Mouse (Mus musculus): ENCODE measurements around the gene Mdh1b. TPM values are rescaled to one million over a fixed set of nuclear protein-coding genes. Genes with fewer than 3 reads are reported as not detected.
A peak's percentile ranks its signal among the peaks of the same experiment; 100 is the strongest.

Gene Mdh1b
- total RNA-seq (2015; ENCODE audit: low replicate concordance): not detected in 2 replicates
- total RNA-seq (2017; ENCODE audit: low replicate concordance): not detected in 2 replicates

DNA sequence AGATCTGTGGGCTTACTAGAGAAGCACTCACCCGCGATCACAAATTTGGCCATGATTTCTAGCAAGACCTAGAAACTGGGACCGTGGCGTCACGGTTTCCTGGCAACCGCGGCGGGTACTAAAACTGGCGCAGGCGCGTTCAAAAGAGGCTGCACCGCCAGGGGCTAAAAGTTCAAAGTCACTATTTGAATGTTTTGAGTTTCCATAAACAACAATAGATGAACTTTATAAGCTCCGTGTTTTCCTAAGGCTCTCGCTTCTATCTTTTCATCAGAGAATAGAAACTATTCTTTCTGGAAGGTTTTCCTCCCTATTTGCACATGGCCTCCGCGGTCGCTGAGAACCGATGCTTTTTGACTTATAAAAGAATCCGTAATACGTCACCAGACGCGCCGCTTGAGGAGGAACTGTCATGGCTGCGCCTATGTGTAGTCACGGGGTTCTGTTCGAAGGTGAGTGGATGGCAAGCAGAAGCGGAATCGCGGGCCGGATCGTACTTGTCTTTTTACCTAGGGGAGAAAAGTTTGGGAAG is at the start of gene Mdh1b, which contains the start of gene Fastkd2:
Gene Mdh1b (minus strand): TSS at position 79 of the 532 bp plus-strand sequence.
Gene Fastkd2 (plus strand): TSS at position 375 of the 532 bp plus-strand sequence.
- ATAC-seq (replicated peaks; ENCODE audit: low FRiP score, poor library complexity, severe bottlenecking): peak; percentile 71

DNA sequence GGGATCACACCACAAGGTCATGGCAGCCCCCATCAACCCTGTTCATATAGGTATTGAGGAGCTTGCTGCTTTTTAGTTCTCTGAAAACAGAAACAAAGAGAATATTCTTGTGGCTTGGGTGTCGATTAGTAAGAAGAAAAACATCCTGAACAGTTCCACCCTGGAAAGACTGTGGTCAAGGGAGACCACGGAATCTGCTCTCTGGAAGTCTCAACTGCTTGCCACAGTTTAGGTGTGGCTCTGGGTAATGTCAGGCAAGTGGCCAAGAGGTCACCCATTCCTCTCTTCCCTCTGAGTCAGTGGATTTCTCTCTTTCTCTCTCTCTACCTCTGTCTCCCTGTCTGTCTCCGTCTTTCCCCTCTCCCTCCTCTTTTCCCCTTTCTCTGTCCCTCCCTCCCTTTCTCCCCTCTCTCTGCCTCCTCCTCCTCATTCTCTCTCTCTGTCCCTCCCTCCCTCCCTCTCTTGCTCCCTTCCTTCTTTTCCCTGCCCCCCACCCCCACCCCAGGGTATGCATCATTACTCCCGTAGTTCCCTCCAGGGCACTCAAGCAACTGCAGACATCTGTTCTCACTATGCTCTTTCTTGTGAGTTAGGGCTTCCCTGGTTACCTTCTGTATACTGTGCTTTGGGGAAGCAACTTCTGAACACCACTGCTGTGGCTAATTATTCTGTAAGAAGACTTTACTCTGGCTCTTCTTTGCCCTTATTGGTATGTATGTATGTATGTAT is 46.9 kb upstream of the Mdh1b start:
- ATAC-seq (replicated peaks; ENCODE audit: low FRiP score, poor library complexity, severe bottlenecking): no peak

DNA sequence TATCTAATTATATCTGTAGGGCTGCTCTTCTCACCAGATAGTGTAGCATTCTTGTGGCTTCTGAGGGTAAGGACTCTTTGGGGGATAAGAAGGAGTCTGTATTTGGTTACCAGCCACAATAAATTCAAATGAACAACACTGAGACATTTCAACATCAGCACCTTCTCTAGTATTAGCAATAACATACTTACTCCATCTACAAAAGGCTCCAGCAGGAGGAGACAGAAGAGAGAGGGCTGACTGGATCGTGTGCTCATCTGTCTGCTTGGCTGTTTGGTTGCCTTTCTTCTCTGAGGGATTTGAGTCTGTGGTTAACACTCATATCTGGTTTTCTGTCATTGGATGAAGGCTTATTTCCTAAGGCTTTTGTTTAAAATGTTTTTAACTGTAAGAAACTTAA is 46.3 kb upstream of the Mdh1b start:
- no peak for ATAC-seq (replicated peaks; ENCODE audit: low FRiP score, poor library complexity, severe bottlenecking)

DNA sequence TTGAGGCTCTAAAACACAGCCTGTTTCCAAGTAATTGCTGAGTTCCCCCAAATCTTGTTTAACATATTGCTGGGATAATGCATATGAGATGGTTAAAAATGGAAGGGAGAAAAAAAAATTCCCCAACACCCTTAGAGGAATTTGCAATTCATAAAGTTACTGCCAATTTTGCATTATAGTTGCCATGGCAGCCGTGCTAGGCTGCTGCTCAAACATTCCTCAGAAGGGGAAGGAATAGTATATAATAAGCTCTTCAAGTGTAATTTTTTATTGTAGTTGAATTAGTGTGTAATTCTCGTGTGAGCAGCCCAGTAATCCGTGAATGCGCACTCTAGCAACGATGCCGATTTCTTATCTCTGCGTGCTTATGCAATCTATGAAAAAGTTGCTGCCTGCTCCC is 40.2 kb upstream of the Mdh1b start:
- no peak for ATAC-seq (replicated peaks; ENCODE audit: low FRiP score, poor library complexity, severe bottlenecking)

DNA sequence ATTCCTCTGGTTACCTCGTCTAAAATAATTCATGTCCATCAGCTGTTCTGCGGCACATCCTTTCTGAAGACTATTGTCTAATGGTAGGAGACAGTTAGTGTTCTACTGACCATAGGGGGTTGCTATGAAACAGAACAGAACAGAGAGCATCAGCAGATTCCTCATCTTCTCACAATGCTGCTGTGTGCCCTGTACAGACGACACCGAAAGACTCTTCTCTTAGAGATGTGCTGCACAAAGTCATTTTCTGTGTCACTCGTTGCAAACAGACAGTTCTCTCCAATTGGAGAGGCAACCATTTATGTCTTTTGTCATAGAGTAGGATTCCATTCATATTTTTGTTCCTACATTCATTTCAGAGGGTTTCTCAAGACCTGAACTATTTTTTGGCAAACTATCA is 39.0 kb upstream of the Mdh1b start, which contains the start of gene 4933402D24Rik:
Gene 4933402D24Rik (minus strand): TSS at position 101 of the 400 bp plus-strand sequence.
- no peak for ATAC-seq (replicated peaks; ENCODE audit: low FRiP score, poor library complexity, severe bottlenecking)

DNA sequence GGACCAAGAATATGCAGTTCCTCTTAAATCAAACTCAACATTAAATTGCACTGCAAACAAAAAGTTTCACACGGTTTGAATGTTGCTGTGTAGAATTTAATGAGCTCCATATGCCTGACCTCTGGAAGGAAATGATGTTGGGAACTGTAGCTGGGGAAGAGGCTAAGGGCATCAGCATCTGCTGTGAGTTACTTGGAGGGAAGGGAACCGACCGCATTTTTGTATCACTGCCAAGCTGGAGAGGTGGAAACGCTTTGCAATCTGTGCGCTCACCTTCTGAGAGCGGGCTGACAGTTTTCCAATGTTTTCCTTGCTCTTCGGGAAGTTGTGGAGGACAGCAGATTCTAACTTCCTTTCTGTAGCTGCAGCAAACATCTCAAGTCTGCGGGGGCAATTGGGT is 38.0 kb upstream of the Mdh1b start:
- ATAC-seq (replicated peaks; ENCODE audit: low FRiP score, poor library complexity, severe bottlenecking): no peak

DNA sequence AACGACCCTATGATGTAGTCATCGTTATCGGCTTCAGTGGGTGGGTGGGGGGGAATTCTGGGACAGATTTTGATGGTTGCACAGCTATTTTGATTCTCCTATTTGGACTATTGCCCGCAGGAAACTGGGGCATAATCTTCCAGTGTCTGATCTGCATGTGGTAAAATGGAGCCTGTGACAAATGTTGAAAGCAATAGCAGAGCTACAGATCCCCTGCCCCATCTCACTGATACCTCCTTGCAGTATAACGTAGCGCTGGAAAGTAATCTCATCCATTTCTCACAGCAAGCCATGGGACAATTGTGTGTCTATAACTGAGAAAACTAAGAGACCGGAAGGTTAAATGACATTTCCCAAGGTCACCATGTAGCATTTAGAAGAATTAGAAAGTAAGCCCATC is 34.3 kb upstream of the Mdh1b start:
- no peak for ATAC-seq (replicated peaks; ENCODE audit: low FRiP score, poor library complexity, severe bottlenecking)

DNA sequence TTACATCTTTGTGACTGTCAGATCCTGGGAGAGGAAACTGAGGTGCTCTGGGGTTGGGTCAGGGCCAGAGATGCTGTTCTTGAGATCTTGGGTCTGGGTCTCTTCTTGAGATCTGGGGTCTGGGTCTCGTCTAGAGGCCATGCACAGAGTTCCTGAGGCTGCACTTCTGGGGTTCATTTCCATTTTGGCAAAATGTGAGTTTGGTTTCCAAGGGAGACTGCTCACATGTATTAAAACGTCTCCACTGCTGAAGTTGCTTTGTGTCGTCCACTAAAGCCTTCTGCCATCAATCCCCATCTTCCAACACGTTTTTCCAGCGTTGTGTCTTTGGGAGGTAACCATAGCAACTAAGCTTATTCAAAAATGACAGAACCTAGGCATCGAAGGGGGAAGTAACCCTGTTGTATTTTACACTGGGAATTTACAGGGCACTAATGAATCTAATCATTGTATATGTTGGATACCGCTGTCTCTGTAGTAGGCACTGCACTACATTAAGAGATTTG is 33.8 kb upstream of the Mdh1b start:
- no peak for ATAC-seq (replicated peaks; ENCODE audit: low FRiP score, poor library complexity, severe bottlenecking)

DNA sequence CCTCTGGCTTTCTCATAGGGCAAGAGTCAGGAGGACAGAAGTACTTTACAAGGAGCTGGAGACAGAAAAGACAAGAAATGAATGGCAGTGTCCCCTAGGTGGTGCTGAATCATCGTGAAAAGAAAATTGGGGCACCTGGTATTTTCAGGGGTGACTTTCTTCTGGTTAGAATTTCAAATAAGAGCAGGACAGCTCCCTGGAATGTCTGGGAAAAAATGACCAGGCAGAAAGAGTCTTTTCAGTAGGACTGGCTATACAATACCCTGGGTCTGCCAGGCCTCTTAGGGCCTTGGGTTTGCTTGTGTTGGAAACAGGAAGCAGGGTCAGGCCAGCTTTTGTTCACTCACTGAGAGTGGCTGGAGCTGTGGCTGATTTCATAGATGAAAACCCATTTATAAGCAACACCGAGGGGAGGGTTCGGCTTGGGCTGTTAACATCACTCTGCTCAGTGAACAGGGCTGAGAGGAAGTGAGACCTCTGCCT is 33.1 kb upstream of the Mdh1b start:
- ATAC-seq (replicated peaks; ENCODE audit: low FRiP score, poor library complexity, severe bottlenecking): no peak

DNA sequence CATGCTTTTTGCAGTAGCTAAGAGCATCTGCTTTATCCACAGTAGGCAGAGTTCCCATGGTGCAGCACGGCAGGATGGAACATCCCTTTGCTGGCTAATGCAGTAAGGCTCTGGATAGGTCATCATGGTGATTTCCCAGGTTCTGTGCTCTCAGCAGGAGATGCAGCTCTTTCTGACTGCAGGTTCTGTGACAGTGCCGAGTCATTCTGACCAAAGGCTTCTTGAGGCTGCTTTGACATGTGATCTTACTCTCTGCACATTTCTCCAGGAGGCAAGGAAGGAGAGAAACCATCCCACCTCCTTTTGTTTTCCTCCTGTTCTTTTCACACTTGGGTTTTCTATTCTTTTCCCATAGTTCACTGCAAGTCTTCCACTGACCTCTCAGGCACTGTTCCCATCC is 25.9 kb upstream of the Mdh1b start:
- ATAC-seq (replicated peaks; ENCODE audit: low FRiP score, poor library complexity, severe bottlenecking): no peak

DNA sequence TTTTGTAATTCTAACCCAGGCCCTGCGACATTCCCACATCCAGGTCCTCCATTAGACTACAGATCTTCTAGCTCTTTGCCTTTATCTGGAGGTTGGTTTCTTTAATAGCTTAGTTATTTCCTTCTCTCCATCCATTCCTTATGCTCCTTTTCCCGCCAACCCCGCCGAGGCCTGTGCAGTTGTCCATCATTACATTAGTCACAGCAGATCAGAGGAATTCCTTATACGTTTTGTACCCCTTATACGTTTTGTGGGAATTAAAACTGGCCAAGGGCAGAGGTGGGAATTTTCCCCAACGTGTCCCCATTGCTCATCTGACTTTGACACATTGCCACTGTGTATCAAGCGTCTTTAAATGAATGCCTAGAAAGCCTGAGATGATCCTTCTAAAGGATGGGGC is 322 bp downstream of the Mdh1b start:
- ATAC-seq (replicated peaks; ENCODE audit: low FRiP score, poor library complexity, severe bottlenecking): no peak

DNA sequence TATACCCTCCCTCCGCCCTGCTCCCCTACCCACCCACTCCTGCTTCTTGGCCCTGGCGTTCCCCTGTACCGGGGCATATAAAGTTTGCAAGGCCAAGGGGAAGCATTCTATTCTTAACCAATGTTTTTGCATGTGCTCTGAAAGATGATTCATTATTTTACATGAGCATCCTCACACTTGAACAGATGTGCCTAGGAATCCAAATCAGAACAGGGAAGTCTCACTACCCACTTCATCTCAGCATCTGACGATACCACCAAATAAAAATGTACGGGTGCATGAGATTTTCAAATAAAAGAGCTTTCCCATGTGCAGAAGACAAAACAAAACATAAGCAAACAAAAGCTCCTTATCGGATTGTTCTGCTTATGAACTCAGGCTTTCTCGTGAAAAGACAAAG is 10.0 kb downstream of the Mdh1b start:
- no peak for ATAC-seq (replicated peaks; ENCODE audit: low FRiP score, poor library complexity, severe bottlenecking)

DNA sequence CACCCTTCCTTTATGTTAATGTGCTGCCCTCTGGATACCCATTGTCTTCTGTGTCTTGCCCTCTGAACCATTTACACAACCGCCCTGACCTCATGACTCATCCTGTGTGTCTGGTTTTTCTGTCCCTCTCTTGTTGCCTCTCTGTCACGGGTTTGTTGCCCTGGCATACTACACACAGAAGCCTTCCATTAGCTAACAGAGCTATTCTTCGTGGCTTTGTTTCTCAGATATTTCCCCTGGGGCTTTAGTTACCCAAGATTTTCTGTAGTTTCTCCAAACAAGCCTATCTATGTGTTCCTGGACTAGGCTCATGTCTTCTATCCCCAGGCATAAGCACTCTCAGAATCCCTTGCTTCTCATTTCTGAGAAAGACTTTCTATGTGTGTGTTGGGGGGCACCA is 21.2 kb downstream of the Mdh1b start:
- ATAC-seq (replicated peaks; ENCODE audit: low FRiP score, poor library complexity, severe bottlenecking): no peak

DNA sequence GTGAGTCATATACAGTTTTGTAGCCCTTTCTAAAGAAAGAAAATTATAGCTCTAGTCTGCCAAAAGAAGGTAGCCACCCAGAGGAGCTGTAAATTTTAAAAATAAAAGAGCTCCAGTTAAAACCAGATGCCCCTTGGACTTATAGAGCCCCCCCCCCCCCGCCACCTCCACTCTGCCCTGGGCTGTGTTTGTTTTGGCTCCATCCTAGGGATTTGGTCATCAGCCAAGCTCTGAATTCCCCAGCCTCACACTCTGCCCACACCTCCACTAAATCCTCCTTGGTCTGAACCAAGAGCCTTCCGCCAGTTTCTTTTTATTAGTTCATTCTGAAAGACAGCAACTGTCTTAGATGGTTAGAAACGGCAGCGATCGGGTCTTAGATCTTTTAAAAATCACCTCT is 24.4 kb downstream of the Mdh1b start:
- ATAC-seq (replicated peaks; ENCODE audit: low FRiP score, poor library complexity, severe bottlenecking): no peak

DNA sequence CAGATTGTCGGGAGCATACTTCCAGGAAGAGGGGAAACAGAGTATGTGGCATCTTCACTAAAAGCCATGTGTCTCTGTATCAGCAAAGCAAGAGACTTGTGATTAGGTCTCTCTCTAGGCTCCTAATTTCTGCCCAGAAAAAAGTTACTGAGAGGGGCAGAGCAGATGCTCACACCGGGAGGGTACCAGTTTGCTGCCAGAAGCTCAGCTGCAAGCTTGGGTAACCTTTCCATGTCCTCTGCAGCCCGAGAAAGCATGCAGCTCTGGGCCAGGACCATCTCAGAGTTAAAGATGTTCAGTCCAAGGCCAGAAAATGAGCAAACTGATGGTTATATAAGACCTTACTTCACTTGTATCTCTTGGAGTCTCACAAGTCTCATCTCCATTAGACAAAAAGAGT is 33.3 kb downstream of the Mdh1b start:
- ATAC-seq (replicated peaks; ENCODE audit: low FRiP score, poor library complexity, severe bottlenecking): no peak

DNA sequence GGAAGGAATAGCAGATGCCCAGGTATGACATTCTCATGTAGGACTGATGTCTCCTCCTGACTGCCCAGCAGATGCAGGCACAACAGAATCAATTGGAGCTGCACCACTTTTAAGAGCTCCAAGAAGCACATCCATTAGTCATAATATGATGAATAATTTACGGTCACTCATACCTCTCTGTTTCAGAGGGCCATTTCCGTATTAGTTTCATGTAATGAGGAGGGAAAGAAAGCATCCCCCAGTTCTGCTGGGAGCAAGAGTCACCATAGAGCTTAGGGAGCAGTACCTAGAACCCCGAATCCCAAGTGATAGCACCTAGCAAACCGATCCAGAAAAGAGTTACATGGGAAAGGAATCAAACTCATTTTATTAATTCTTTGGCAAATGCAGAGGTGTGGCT is 43.3 kb downstream of the Mdh1b start, which contains the start of gene Dytn:
Gene Dytn (minus strand): TSS at position 101 of the 400 bp plus-strand sequence.
- no peak for ATAC-seq (replicated peaks; ENCODE audit: low FRiP score, poor library complexity, severe bottlenecking)

DNA sequence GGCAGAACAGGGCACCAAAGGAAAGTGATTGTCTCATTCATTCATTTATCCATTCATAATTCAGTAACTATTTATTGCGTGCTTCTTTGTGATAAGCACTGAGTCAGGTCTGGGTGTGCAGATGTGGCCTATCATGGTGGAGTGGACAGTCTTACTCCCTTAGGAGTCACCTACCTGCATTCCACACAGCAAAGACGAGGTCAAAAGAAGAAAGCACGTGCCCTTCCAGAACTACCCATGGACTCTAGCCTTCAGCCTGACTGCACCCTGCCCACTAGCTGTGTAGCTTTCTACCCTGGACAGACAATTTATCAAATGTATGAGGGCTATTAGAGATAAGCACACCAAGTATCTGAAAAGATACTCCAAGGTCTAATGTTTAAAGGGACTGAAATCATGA is 54.1 kb downstream of the Mdh1b start:
- ATAC-seq (replicated peaks; ENCODE audit: low FRiP score, poor library complexity, severe bottlenecking): no peak

DNA sequence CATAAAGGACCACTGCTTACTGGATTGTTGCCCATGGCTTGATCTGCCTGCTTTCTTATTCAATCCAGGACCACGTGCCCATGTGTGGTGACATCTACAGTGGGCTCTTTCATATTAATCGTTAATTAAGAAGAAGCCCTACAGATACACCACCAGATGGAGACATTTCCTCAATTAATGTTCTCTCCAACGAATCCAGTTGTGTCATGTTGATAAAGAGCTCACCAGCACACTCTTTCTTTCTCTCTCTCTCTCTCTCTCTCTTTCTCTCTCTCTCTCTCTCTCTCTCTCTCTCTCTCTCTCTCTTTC is 61.3 kb downstream of the Mdh1b start:
- ATAC-seq (replicated peaks; ENCODE audit: low FRiP score, poor library complexity, severe bottlenecking): no peak

DNA sequence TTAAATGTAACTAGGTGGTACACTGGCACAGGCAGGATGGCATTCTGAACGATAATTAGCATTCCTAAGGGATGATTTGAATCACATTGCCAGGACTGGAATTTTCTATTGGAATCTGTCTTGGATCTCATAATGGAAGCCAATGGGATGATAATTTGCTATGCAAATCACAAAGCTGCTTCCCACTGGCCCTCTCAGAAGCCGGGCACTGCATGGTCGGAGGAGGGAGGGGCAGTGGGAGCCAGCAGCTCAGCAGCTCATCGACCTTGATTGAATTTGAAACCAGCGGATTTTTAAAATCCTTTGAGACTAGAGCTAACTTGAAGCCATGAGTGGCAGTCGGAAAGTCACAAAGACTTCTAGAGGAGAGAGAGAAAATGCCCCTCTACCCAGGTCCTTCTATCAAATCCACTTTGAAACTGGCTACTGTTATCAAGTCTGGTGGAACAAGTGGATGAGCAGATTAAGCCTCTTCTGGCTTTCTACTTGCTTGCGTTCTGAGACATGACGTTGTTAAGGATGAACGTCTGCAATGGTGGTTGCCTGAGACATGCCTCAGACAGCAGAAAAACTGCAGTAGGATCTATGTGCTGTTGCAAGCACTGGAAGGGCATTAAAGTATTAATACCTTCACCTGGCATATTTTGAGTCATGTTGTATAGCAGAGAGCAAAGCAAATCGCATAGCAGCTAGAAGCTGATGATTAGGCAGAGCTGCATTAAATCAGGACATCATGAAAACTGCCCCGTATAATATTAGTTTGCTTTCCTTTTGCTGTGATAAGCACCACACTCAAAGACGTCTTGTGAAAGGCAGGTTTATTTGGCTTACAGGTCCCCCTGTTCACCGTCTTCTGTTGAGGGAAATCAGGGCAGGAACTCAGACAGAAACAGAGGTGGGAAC is 61.9 kb downstream of the Mdh1b start:
- ATAC-seq (replicated peaks; ENCODE audit: low FRiP score, poor library complexity, severe bottlenecking): no peak

DNA sequence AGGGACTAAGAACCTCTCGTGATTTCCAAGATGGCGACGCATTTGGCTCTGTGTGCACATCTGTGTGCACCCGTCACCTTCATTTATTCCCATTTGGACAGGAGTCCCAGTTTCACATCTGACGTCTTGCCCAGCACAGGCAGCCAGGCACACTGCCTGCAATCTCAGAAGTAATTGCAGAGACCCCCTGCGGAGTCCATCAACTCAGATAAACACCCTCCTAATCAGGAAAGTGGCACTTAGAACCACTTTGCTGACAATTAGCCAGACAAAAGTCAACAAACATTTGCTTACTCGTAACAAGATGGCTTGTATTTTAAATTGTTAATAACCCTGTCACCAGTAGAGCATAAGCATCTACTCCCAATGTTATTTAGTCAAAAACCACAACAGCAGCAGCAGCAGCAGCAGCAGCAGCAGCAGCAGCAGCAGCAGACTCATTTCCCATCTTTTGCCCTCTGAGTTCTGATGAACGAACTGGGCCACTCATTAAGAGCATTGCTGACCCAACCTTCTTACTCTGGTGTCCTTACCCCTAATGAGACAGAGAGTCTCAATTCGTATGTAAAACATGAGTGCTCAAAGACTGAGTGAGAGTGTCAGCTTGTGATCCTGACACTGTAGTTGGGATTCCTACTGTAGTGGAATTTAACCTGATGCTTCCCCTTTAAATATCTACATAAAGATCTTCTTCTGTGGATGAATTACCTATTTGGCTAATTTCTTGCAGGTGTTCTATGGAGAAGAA is 62.7 kb downstream of the Mdh1b start:
- no peak for ATAC-seq (replicated peaks; ENCODE audit: low FRiP score, poor library complexity, severe bottlenecking)
